Mouse (Mus musculus) limb, embryonic 10.5 days (tissue): ENCODE measurements at regions not wholly inside any gene's neighbourhood (a gene's known extent, or its start where the extent isn't known, plus 50 kb on each side); places are given as distances from the start of the nearest gene placed in this dataset.

Source experiments
- DNase-seq: peaks from one replicate; pipeline ENCODE4 v3.0.0-alpha.2; 2017; ENCODE audit warnings: low spot score
- H3K27ac ChIP-seq: fragments of 300-500 bp; sonication (generic); 2 replicates; pipeline ENCODE4 v1.5.1; 2016; ENCODE audit warnings: mild to moderate bottlenecking
- H3K27me3 ChIP-seq: fragments of 300-500 bp; sonication (generic); 2 replicates; pipeline ENCODE4 v1.6.1; 2016; ENCODE audit warnings: low read depth, mild to moderate bottlenecking; ENCODE audit not compliant: poor library complexity, severe bottlenecking
- H3K36me3 ChIP-seq: fragments of 300-500 bp; sonication (generic); 2 replicates; pipeline ENCODE4 v1.6.1; 2016; ENCODE audit warnings: mild to moderate bottlenecking, moderate library complexity
- H3K4me1 ChIP-seq: fragments of 300-500 bp; sonication (generic); 2 replicates; pipeline ENCODE4 v1.6.1; 2016
- H3K4me3 ChIP-seq: fragments of 300-500 bp; sonication (generic); 2 replicates; pipeline ENCODE4 v1.5.1; 2016; ENCODE audit warnings: mild to moderate bottlenecking, moderate library complexity
- H3K9me3 ChIP-seq: fragments of 300-500 bp; sonication (generic); replicated peaks from 2 replicates; pipeline ENCODE4 v1.6.1; 2016; ENCODE audit warnings: mild to moderate bottlenecking
- WGBS: fragments of 180-500 bp; shearing (Covaris S2); methylation state at CpG from one replicate; pipeline ENCODE4 v1.1.7; 2016; 5-methylcytosine and 5-hydroxymethylcytosine counted together

DNA sequence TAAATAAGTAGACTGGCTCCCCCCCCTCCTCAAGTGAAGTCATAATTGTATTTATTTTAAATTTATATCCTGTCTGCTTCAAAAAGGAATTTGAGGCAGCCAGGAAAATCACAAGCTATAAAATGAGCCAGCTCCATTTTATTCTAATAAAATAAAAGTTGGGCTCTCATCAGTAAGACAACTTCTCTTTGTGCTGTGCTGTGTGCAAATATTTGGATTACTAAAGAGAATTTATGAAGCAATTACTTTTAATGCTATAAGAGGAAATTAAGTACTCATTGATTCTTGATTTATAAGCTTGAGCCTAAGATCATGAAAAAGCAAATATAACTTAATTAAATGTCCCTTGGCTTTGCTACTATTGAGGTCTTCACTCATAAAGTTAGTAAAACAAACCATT lies 193.4 kb upstream of the Ctbp2 start:
- no peaks in the 10 kb centered on the region for H3K9me3 ChIP-seq
- no peak overlapping the region for H3K4me3 ChIP-seq
- H3K27me3 ChIP-seq: no peaks in the 10 kb centered on the region
- H3K4me1 ChIP-seq: peaks cover 35% of the 10 kb centered on the region
- DNase-seq: no peak
- no peaks in the 10 kb centered on the region for H3K36me3 ChIP-seq
- H3K27ac ChIP-seq: no peak overlapping the region

DNA sequence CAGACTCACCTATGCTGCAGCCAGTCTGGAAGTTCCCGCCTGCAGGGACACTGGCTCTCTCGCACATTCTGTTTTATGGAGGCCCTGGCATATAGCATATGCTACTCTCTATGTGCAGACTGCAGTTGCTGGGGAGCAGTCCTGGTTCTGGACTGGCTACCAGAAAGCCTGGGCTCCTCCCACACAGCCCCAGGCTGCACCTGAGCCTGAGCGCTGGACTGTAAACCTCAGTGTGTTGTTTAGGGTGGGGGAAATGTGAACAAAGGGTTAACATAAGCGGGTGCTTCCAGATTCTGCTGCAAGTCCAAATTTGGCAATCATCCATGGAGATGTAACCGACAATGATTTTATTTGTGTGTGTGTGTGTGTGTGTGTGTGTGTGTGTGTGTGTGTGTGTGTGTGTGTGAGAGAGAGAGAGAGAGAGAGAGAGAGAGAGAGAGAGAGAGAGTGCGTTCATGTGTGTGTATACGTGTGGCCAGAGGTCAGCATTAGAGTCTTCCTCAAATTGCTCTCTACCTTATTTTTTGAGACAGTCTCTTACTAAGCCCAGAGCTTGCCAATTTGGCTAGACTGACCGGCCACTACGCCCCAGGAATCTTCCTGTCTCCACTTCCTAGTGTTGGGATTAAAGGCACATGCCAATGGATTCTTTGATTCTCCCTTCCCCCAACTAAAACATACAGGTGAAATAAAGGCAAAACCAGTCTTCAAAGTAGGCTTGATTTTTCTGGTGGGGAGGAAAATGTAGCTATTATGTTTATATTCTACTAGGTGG lies 192.7 kb upstream of the Ctbp2 start:
- Histone ChIP-seq H3K4me3 (no peak overlapping the region), H3K9me3 (no peaks in the 10 kb centered on the region), H3K27me3 (no peaks in the 10 kb centered on the region), H3K27ac (peak overlapping the region; percentile 65), H3K4me1 (peaks cover 35% of the 10 kb centered on the region), H3K36me3 (no peaks in the 10 kb centered on the region)
- WGBS: 73% methylated on average over 9 of the region's 9 CpGs
- no peak for DNase-seq

DNA sequence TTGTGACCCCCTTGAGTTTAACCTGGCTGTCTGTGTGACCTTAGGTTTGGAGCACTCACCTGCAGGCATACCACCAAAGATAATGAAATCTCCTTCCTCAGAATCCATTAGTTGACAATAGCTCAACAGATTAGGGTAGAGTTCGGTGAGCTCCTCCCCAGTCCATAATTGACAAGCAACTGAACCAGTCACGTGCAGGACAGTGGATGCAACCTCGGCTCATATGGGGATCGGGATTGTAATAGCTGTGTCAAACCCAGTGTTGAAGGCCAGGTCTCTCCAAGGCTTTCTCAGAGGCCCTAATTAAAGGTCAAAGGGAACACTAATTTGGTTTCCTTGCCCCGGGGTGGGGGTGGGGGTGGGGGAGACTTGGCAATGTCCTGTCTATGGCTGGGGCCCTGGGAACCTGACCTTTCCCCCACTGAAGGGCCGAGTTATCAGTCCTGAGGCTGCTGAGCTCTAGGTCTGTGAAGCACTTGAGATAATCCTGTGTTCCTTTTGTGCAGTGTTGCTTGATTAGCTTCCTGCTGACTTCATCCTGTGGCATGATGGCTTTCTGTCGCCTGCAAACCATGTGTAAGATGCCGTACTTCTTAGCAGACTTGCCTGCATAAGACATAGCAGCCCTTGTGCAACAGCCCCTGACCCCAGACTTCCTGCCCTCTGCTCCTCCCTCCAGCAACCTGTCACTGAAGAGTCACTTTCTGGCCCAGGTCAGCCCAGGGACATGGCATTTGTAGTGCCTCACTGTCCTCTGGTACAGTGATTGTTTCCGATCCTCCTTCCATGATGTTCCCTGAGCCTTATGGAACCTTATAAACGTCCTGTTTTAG lies 191.3 kb upstream of the Ctbp2 start:
- WGBS: 42% methylated on average over 10 of the region's 10 CpGs
- no peak for DNase-seq
- Histone ChIP-seq H3K27ac (0 out of 2 replicates have a peak overlapping the region, but pooled peaks have one; percentile 3), H3K27me3 (no peaks in the 10 kb centered on the region), H3K4me1 (peaks cover 35% of the 10 kb centered on the region), H3K9me3 (no peaks in the 10 kb centered on the region), H3K36me3 (no peaks in the 10 kb centered on the region), H3K4me3 (no peak overlapping the region)

DNA sequence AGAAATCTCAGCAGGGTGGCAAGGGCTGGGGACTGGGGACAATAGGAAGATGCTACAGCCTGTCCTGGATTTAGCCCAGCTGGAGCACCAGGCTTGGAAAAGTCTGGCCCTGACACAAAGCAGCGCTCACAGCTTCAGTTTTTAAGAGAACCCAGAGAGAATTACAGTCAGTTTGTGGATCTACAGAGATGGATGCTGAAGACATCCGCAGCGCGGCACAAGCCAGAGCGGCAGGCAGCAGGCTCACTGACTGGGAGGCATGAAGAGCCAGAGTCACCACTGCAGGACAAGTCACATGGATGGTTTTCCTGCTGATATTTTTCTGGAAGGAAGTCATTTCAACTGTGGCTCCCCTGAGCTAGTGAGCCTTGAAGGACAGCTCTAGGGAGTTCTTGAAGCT lies 189.0 kb upstream of the Ctbp2 start:
- Histone ChIP-seq H3K9me3 (no peaks in the 10 kb centered on the region), H3K27me3 (no peaks in the 10 kb centered on the region), H3K4me3 (no peak overlapping the region), H3K36me3 (no peaks in the 10 kb centered on the region), H3K27ac (no peak overlapping the region), H3K4me1 (peaks cover 29% of the 10 kb centered on the region)
- 56% methylated on average over 5 of the region's 5 CpGs for WGBS
- no peak for DNase-seq

DNA sequence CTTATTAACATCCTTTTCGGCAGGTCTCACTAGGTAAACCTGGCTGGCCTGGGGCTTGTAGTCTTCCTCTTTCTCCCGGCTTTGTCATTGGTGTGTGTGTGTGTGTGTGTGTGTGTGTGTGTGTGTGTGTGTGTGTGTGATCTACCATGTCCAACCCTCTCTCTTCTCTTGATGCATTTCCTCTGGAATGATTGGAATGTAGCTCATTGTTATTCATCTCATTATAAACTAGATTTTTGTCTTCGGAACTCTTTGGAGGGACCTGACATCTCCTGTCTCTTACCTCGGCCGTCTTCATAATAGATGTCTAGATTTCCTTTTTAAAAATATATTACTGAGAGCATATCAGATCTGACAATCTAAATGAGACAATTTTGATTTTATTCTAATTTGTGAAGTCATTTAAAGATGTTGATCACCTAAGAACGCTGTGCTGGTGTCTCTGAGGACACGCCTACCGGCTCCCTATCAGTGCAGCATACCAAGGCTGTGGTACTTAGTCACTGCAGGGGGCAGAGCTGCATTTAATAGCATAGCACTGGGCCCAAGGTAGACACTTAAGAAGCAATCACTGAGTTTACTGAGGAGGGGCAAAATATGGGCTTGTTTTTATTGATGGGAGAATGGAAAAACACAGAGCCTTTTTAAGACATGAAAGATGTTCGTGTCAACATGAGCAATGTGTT lies 187.1 kb upstream of the Ctbp2 start:
- DNase-seq: no peak
- 79% methylated on average over 9 of the region's 9 CpGs for WGBS
- peaks cover 14% of the 10 kb centered on the region for H3K4me1 ChIP-seq
- H3K36me3 ChIP-seq: no peaks in the 10 kb centered on the region
- H3K27ac ChIP-seq: no peak overlapping the region
- no peaks in the 10 kb centered on the region for H3K9me3 ChIP-seq
- H3K4me3 ChIP-seq: no peak overlapping the region
- H3K27me3 ChIP-seq: no peaks in the 10 kb centered on the region

DNA sequence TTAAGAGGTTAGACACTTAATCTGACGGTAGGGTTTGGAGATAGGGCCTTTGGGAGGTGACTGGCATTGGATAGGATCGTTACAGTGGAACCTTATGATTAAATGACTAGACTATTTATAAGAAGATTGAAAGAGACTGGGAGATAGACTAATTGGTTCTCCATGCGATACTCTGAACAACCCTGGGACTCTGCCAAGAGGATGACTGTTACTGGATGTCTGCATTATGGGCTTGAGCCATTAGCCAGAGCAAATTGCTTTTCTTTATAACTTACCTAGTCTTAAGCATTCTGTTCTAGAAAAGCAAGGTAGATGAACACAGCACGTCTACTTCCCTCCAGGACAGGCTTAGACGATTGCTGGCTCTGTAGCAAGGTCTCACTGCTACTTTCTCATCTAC lies 180.3 kb upstream of the Ctbp2 start:
- no peak overlapping the region for H3K4me3 ChIP-seq

DNA sequence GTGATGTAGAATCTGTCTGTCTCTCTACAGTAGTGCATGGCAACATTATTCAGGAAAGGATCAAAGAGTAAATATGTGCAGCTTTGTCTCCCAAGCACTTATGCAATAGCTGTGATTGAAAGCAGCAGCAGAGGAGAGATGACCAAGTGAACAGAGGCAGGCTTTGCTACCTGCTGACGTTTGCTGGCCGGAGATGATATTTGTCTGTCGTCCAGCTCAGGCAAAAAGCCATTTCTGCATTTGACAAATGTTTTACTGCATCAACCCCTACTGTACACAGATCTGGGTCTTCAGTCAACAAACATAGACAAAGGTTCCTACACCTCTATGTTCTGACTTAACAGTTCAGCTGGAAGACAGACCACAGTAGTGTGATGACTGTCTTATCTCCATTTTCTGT lies 166.3 kb upstream of the Ctbp2 start:
- Histone ChIP-seq H3K4me3 (no peak overlapping the region), H3K27me3 (no peaks in the 10 kb centered on the region), H3K9me3 (no peaks in the 10 kb centered on the region), H3K27ac (no peak overlapping the region), H3K36me3 (no peaks in the 10 kb centered on the region), H3K4me1 (no peaks in the 10 kb centered on the region)
- WGBS: 90% methylated on average over 3 of the region's 3 CpGs
- DNase-seq: no peak

More for the DNA sequence above, 180.3 kb upstream of the Ctbp2 start:
- 84% methylated on average over 5 of the region's 5 CpGs for WGBS
- H3K4me1 ChIP-seq: no peaks in the 10 kb centered on the region
- H3K27me3 ChIP-seq: no peaks in the 10 kb centered on the region
- no peaks in the 10 kb centered on the region for H3K9me3 ChIP-seq
- DNase-seq: no peak
- H3K27ac ChIP-seq: no peak overlapping the region
- H3K36me3 ChIP-seq: no peaks in the 10 kb centered on the region

DNA sequence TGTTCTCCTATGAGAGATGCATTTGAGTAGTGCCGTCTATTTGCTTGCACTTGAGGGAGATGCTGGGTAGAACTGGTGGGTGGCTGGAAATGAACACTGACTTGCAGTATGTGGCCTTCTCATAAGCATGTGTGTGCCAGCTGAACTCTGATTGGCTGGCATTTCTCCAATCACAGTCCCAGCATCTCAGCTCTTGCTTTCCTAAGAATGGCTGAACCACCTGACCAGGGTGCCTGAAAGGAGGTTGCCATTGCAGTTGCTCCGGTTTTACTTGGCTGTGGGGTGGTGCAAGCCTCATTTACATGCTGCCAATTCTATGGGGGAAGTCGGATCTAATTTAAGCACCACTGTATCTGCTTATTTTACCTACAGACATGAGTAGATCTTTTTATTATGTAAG lies 164.1 kb upstream of the Ctbp2 start:
- Histone ChIP-seq H3K27ac (no peak overlapping the region), H3K9me3 (no peaks in the 10 kb centered on the region), H3K4me3 (no peak overlapping the region), H3K36me3 (no peaks in the 10 kb centered on the region), H3K27me3 (no peaks in the 10 kb centered on the region), H3K4me1 (no peaks in the 10 kb centered on the region)
- DNase-seq: no peak
- WGBS: 73% methylated on average over 3 of the region's 3 CpGs

DNA sequence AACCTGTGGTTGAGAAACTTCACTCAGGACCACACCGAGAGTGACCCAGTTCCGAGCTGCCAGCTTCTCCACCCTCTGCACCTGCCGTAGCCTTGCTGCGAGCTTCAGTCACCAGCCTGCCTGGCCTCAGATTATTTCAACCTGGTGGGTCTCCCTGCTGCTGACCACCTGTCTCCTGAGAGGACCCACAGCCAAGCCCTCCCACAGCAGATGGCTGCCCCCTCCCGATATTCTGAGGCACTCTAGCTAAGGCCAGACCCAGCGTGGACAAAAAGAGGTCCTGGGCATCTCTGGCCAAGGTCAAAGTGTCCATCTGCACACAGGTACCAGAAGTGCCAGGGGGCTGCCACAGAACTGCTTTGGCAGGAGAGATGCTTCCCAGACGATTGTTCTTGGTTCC lies 162.7 kb upstream of the Ctbp2 start:
- H3K4me1 ChIP-seq: no peaks in the 10 kb centered on the region
- 93% methylated on average over 7 of the region's 7 CpGs for WGBS
- no peaks in the 10 kb centered on the region for H3K36me3 ChIP-seq

DNA sequence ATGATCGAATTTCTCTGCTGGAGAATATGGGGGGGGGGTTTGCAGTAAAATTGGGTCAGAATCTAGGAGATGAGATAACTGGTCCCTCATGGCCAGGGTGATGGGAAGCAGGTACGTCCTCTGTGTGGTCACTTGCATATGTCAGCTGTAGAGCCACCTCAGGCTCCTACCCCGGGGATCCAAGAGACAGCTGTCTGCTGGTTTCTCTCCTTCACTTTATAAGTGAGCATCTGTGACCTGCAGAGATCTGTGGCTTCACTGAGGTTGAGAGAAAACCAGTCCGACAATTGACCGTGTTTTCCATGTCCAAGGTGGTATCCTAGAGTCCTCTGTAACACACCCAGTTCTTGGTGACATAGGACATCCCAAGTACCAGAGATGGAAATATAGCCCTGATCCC lies 162.1 kb upstream of the Ctbp2 start:
- Histone ChIP-seq H3K27me3 (no peaks in the 10 kb centered on the region), H3K4me1 (no peaks in the 10 kb centered on the region), H3K27ac (no peak overlapping the region), H3K9me3 (no peaks in the 10 kb centered on the region), H3K4me3 (no peak overlapping the region), H3K36me3 (no peaks in the 10 kb centered on the region)
- no peak for DNase-seq
- 89% methylated on average over 5 of the region's 5 CpGs for WGBS

More for the DNA sequence above, 162.7 kb upstream of the Ctbp2 start:
- no peaks in the 10 kb centered on the region for H3K27me3 ChIP-seq
- H3K4me3 ChIP-seq: no peak overlapping the region
- no peak overlapping the region for H3K27ac ChIP-seq
- DNase-seq: no peak
- H3K9me3 ChIP-seq: no peaks in the 10 kb centered on the region

DNA sequence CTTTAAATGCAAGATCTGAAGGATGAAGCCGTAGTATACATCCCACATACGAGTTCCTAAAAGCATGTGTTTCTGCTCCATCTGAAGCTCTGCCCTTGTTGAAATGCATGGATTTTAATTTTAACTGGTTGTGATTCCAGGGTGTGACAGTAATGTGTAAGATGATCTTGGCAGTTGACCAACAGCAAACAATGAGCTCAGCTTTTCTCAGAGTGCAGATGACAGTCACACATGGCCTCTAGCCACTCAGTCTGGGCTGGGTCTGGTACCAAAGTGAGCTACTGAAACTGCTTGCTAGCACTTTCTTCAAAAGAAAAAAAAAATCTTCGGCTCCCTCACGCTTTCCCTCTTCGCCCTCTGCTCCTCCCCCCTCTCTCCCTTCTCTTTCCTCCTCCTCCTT lies 138.0 kb upstream of the Ctbp2 start:
- no peak overlapping the region for H3K27ac ChIP-seq
- DNase-seq: no peak
- H3K4me3 ChIP-seq: no peak overlapping the region
- no peaks in the 10 kb centered on the region for H3K36me3 ChIP-seq
- H3K27me3 ChIP-seq: no peaks in the 10 kb centered on the region
- H3K9me3 ChIP-seq: no peaks in the 10 kb centered on the region
- 78% methylated on average over 5 of the region's 5 CpGs for WGBS
- no peaks in the 10 kb centered on the region for H3K4me1 ChIP-seq

DNA sequence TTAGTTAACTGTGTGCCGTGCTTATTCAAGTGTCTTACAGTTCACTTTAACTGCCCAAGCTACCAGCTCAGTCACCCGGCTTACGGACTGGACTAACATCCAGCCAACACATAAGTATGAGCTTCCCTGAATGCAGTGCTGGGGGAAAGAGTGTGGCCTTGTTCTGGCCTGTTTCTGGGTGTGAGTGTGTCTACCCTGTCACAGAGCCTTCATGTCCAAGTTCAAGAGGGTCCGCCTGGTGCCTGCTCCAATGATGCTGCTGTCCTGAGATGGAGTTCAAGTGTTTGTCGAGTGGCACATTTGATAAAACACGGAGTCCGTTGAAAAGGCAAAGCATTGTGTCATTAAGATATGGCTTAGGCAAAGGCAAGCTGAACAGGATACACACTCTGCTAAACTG lies 135.0 kb upstream of the Ctbp2 start:
- no peak for DNase-seq
- Histone ChIP-seq H3K4me1 (no peaks in the 10 kb centered on the region), H3K9me3 (no peaks in the 10 kb centered on the region), H3K27ac (no peak overlapping the region), H3K27me3 (no peaks in the 10 kb centered on the region), H3K36me3 (no peaks in the 10 kb centered on the region), H3K4me3 (no peak overlapping the region)
- WGBS: 91% methylated on average over 7 of the region's 7 CpGs

DNA sequence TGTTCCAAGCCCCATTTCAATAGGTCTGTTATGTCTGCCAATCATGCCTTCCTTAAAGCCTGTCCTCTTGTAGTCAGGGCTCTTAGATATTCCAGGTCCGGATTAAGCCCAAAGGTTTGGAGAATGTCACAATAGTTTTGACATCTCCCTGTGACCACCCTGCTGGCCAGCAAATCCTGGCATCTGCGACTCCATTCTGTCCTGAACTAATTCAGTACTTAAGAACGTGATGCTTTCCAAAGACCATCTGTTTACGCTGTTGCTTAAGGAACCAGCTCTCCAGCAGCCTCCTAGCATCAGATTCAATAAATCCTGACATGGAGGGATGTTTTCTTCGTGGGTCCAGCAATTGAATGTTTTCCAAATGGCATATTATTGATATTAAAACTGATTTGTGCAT lies 132.7 kb upstream of the Ctbp2 start:
- WGBS: 78% methylated on average over 5 of the region's 5 CpGs
- no peaks in the 10 kb centered on the region for H3K9me3 ChIP-seq

More for the DNA sequence above, 132.7 kb upstream of the Ctbp2 start:
- DNase-seq: no peak
- Histone ChIP-seq H3K27me3 (no peaks in the 10 kb centered on the region), H3K36me3 (no peaks in the 10 kb centered on the region), H3K27ac (no peak overlapping the region), H3K4me3 (no peak overlapping the region), H3K4me1 (no peaks in the 10 kb centered on the region)
